Mouse (Mus musculus) splenic B cell, adult 2 months (primary cell): ENCODE measurements around the gene Rnf19b.

ENCODE experiments used
- DNase-seq: peaks from one replicate; pipeline ENCODE4 v3.0.0-alpha.2; 2011; ENCODE audit warnings: low read depth, low spot score
- H3K27me3 ChIP-seq: 2 replicates; pipeline ENCODE4 v1.6.1; 2012; ENCODE audit warnings: mild to moderate bottlenecking, low read length, moderate library complexity, mixed read lengths; ENCODE audit not compliant: control insufficient read depth, poor library complexity, insufficient read depth, severe bottlenecking
- H3K36me3 ChIP-seq: 2 replicates; pipeline ENCODE4 v1.6.1; 2012; ENCODE audit warnings: mild to moderate bottlenecking, low read length, moderate library complexity, mixed read lengths; ENCODE audit not compliant: control insufficient read depth, poor library complexity, insufficient read depth, severe bottlenecking

The Rnf19b gene

DNA sequence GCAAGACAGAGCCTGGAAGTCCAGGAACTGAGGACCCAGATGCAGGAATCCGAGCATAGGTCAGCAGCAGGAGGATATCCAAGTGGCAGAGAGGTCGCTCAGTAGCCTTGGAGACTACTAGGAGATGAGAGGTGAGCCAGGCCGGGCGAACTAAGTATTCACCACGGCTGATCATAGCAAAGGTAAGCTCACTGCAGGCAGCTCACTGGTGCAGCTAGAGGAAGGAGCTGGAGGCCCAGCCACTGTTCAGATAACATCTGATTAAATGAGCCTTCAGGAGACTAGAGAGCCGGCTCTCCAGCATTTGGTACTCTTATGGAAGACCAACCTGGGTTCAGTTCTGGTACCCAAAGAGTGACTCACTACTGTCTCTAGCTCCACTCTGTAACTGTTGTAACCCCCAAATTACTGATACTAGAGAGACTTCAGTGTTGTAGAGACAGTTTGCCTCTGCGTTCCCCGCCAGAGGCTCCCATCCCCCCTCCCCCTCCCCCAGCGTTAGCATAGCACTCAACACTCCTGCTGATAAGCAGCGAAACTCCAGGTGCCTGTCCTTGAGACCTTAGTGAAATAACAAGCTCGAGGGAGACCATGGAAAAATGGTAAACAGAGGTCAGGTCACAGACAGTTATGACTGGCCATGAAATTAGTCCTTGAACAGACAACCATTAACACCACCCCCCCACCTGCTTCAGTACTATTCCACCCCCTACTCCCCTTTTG, 6.4 kb upstream of the Rnf19b start:
- no peaks in the 10 kb centered on the region for H3K36me3 ChIP-seq
- H3K27me3 ChIP-seq = no peaks in the 10 kb centered on the region
- DNase-seq = no peak

DNA sequence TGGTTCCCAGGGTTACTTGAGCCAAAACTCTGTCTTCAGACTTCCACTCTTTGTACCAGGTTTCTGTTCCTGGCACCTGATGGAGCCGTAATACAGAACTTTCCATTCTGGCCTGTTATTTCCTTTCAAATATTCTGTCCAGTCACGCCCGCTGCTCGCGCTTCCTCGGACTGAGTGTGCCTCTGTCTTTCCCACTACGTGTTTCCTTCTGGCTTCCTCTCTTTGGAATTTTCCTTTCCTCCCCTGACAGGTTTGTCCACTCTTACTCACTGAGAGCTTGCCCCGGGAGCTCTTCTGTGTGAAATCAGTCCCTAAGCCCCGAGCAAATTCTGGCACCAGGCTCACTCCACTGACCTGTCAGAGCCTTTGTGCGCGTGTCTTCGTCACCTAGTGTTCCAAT, 3.3 kb upstream of the Rnf19b start:
- Histone ChIP-seq H3K27me3 (no peaks in the 10 kb centered on the region), H3K36me3 (no peaks in the 10 kb centered on the region)
- DNase-seq = no peak

GRCm38 (mm10) chr4:129055562-129055961, 2.5 kb upstream of the Rnf19b start:
- no peak for DNase-seq
- H3K36me3 ChIP-seq = no peaks in the 10 kb centered on the region
- H3K27me3 ChIP-seq = no peaks in the 10 kb centered on the region

- H3K27me3 ChIP-seq = no peaks in the 10 kb centered on the region
- peak; percentile 97 for DNase-seq
- no peaks in the 10 kb centered on the region for H3K36me3 ChIP-seq
Measured at GRCm38 (mm10) chr4:129057533-129058206, 401 bp upstream of the Rnf19b start.

DNA sequence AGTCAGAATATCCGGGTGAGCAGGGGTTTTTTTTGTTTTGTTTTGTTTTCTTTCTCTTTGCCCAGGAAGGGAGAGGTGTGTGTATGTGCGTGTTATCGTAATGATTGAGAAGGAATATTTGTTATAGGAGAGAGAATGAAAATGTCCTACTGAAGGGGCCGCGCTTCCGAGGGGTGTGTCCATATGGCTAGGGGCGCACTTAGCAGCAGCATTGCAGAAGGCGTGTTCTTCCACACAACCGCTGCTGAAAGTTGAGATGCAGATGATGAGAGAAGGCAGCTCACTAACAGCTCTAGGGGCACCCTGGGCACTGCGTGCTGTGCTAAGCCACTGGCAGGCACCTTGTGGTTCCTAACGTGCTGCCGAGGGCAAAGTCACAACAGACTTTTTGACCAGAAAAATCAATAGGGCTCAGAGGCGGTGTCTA, 1.1 kb downstream of the Rnf19b start:
- peak; percentile 50 for DNase-seq
- Histone ChIP-seq H3K27me3 (no peaks in the 10 kb centered on the region), H3K36me3 (no peaks in the 10 kb centered on the region)

DNA sequence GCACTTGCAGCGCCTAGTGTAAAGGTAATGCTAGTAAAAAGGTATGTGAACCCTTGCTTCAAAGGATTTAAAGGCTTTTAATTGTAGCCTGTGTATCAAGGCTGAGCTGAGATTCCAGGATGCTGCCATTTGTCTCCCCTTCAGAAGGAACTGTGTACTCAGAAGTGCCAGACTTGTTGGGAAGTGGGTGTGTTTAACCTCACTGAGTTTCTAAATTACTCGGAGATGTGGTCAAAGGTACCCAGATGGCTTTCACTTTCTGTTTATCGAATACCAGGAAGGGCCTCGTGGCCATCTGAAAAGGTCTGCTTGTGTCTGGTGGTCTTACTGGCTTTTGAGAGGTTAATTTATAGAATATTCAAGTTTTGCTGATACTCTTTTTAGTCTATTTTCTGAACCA, 1.9 kb downstream of the Rnf19b start:
- DNase-seq = peak; percentile 65
- no peaks in the 10 kb centered on the region for H3K27me3 ChIP-seq
- H3K36me3 ChIP-seq = no peaks in the 10 kb centered on the region

- no peak for DNase-seq
- Histone ChIP-seq H3K27me3 (no peaks in the 10 kb centered on the region), H3K36me3 (no peaks in the 10 kb centered on the region)
Measured at GRCm38 (mm10) chr4:129061486-129061885, 3.4 kb downstream of the Rnf19b start.

DNA sequence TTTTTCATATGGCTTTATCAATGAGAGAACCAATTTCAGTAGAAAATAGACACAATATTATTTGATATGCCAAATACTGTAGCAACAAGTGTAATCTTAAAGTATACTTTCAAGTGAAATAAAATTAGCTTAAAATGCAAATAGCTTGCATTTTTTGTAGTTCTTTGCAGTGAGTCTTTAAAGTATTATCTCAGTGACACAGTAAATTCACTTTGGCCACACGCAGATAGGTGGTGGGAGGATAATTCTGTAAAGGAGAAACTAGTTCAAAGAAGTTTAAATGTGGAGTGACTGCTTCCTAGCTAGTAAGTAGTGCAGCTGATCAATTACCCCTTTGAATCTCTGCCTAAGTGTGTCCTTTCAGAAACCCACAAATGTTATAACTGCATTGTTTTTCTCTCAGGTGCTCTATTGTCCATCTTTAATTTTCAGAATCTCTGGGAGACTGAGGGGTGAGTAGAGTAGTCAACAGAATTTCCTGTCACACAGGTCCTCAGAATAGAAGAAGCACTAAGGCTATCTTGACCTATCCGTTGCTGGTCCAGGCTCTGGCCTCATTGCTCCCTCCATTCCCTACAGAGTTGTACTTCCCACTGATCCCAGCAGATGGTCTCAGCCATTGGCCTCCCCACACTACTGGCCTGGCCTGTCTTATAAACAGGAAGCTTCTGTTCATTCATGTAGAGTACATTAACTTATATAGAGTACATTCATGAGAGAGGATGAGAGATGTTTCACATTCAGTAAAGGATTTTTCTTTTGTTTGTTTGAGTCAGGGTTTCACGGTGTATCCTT, 4.4 kb downstream of the Rnf19b start:
- Histone ChIP-seq H3K27me3 (no peaks in the 10 kb centered on the region), H3K36me3 (no peaks in the 10 kb centered on the region)
- no peak for DNase-seq

DNA sequence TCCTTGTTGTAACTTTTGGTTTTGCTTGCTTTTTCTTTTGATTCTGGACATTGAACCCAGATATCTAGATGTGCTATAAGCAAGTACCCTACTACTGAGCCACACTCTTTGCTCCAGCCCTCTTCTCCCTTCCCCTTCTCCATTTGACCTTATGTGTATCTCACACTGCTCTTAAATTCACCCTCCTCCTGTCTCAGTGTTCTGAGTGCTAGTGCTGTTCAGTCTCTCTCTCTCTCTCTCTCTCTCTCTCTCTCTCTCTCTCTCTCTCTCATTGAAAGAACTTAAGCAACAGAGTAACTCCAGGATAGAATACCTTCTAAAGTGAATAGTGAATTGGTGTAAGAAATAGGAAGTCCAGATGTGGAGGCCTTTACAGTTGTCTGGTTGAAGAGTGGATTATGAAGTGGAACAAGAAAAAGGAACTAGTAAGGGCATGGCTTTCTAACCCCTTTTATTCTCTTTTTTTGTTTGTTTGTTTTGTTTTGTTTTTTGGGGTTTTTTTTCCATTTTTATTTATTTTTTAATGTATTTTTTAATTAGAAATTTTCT, 7.7 kb downstream of the Rnf19b start:
- H3K27me3 ChIP-seq = no peaks in the 10 kb centered on the region
- peak; percentile 34 for DNase-seq
- H3K36me3 ChIP-seq = no peaks in the 10 kb centered on the region

- no peak for DNase-seq
- no peaks in the 10 kb centered on the region; the same call in 1 of the 2 replicates for H3K36me3 ChIP-seq
- no peaks in the 10 kb centered on the region for H3K27me3 ChIP-seq
Measured at GRCm38 (mm10) chr4:129067638-129068415, 9.8 kb downstream of the Rnf19b start.

- no peaks in the 10 kb centered on the region; the same call in 1 of the 2 replicates for H3K36me3 ChIP-seq
- H3K27me3 ChIP-seq = no peaks in the 10 kb centered on the region
- no peak for DNase-seq
Measured at GRCm38 (mm10) chr4:129068848-129069247, 10.8 kb downstream of the Rnf19b start.

GRCm38 (mm10) chr4:129079126-129079525, 21.1 kb downstream of the Rnf19b start:
- Histone ChIP-seq H3K27me3 (no peaks in the 10 kb centered on the region), H3K36me3 (peaks cover 20% of the 10 kb centered on the region)
- no peak for DNase-seq

GRCm38 (mm10) chr4:129081041-129081440, 23.0 kb downstream of the Rnf19b start:
- DNase-seq = no peak
- Histone ChIP-seq H3K27me3 (no peaks in the 10 kb centered on the region), H3K36me3 (peaks cover 19% of the 10 kb centered on the region)

GRCm38 (mm10) chr4:129081512-129081911, 23.4 kb downstream of the Rnf19b start:
- Histone ChIP-seq H3K36me3 (peaks cover 17% of the 10 kb centered on the region), H3K27me3 (no peaks in the 10 kb centered on the region)
- DNase-seq = no peak
